Mouse (Mus musculus): ENCODE data around the gene Vmn2r107. TPM values are rescaled to one million over a fixed set of nuclear protein-coding genes. Genes with fewer than 3 reads are reported as not detected.

Gene Vmn2r107
- polyA plus RNA-seq (2012; ENCODE audit: insufficient read depth, insufficient read length, missing spikeins): 0.13 TPM in 1 of 2 replicates, not detected in the other

- Histone ChIP-seq H3K27ac (ENCODE audit: insufficient read depth, low read depth, low read length) (no peak within 1 kb of the TSS), H3K4me1 (ENCODE audit: control insufficient read depth, insufficient read depth, low read length) (no peaks in the 10 kb centered on the region), H3K4me3 (ENCODE audit: insufficient read depth, low read length) (no peak within 1 kb of the TSS)
- TF ChIP-seq CTCF (IDR thresholded peaks at IDR 0.05; ENCODE audit: low read depth, low read length) (no peak), POLR2A (IDR thresholded peaks at IDR 0.05; ENCODE audit: borderline replicate concordance, low read depth, low read length) (no peak)
Measured at GRCm38 (mm10) chr17:20344942-20345341, at the start of gene Vmn2r107. Gene Vmn2r107 (plus strand): TSS chr17:20345242.

DNA sequence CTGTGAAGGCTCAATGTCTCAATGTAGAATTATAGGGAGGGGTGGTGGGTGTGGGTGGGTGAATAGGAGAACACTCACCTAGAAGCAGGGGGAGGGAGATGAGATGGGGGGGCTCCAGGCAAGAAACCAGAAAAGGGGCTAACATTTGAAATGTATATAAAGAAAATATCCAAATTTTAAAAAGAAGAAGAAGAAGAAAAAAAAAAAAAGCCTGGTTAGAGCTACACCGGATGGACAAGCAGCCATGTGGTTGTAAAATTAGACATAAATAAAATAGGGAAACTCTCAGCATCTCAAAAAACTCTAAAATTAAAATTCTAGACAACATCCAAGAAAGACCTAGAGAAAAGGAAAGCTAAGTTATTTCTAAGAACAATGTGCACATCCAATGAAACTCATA is 39.3 kb upstream of the Vmn2r107 start:
- TF ChIP-seq CTCF (IDR thresholded peaks at IDR 0.05; ENCODE audit: low read depth, low read length) (no peak), POLR2A (IDR thresholded peaks at IDR 0.05; ENCODE audit: borderline replicate concordance, low read depth, low read length) (no peak)
- Histone ChIP-seq H3K4me1 (ENCODE audit: control insufficient read depth, insufficient read depth, low read length) (no peaks in the 10 kb centered on the region), H3K4me3 (ENCODE audit: insufficient read depth, low read length) (no peak overlapping the region), H3K27ac (ENCODE audit: insufficient read depth, low read depth, low read length) (no peak overlapping the region)

GRCm38 (mm10) chr17:20399105-20399504 is 54.1 kb downstream of the Vmn2r107 start:
- no peak overlapping the region for H3K27ac ChIP-seq (ENCODE audit: insufficient read depth, low read depth, low read length)
- TF ChIP-seq POLR2A (IDR thresholded peaks at IDR 0.05; ENCODE audit: borderline replicate concordance, low read depth, low read length): no peak
- no peak for TF ChIP-seq CTCF (IDR thresholded peaks at IDR 0.05; ENCODE audit: low read depth, low read length)
- no peak overlapping the region for H3K4me3 ChIP-seq (ENCODE audit: insufficient read depth, low read length)
- H3K4me1 ChIP-seq (ENCODE audit: control insufficient read depth, insufficient read depth, low read length): no peaks in the 10 kb centered on the region

DNA sequence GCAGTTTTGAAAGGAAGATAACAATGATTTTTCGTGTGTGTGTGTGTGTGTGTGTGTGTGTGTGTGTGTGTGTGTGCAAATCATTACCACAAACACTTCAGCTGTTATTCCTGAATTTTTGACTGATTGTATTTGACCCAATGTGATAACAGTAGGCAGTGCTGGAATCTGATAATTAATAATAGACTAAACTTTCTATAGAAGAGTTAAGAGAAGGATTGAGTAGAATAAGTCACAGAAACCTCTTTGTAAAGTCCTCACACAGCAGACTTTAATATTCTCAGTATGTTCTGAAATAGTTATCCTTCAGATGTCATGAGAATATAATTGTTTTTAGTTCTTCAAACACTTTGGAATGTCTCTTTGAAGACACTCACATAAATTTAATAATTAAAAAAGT is 68.8 kb downstream of the Vmn2r107 start, which contains the start of gene Vmn1r224:
Gene Vmn1r224, plus strand, starts transcription at position 301 of the 400 bp plus-strand sequence.
- Histone ChIP-seq H3K4me1 (ENCODE audit: control insufficient read depth, insufficient read depth, low read length) (no peaks in the 10 kb centered on the region), H3K4me3 (ENCODE audit: insufficient read depth, low read length) (no peak within 1 kb of the TSS), H3K27ac (ENCODE audit: insufficient read depth, low read depth, low read length) (no peak within 1 kb of the TSS)
- TF ChIP-seq POLR2A (IDR thresholded peaks at IDR 0.05; ENCODE audit: borderline replicate concordance, low read depth, low read length): no peak

Other genes starting within 250 kb of the Vmn2r107 start
- gene Fpr-rs7, start 231.0 kb upstream of the Vmn2r107 start, polyA plus RNA-seq (2012; ENCODE audit: insufficient read depth, insufficient read length, missing spikeins): 0.80 TPM in 1 of 2 replicates, not detected in the other
- not detected in 2 replicates for gene Fpr-rs6, start 162.1 kb upstream of the Vmn2r107 start, polyA plus RNA-seq (2012; ENCODE audit: insufficient read depth, insufficient read length, missing spikeins)
- not detected in 2 replicates for gene Vmn2r105, start 110.2 kb upstream of the Vmn2r107 start, polyA plus RNA-seq (2012; ENCODE audit: insufficient read depth, insufficient read length, missing spikeins)
- gene Vmn2r106, start 59.7 kb upstream of the Vmn2r107 start, polyA plus RNA-seq (2012; ENCODE audit: insufficient read depth, insufficient read length, missing spikeins): not detected in 2 replicates
- not detected in 2 replicates for gene Vmn1r224, start 68.9 kb downstream of the Vmn2r107 start, polyA plus RNA-seq (2012; ENCODE audit: insufficient read depth, insufficient read length, missing spikeins)
- not detected in 2 replicates for gene Vmn2r108, start 136.1 kb downstream of the Vmn2r107 start, polyA plus RNA-seq (2012; ENCODE audit: insufficient read depth, insufficient read length, missing spikeins)
- gene Vmn1r225, start 152.9 kb downstream of the Vmn2r107 start, polyA plus RNA-seq (2012; ENCODE audit: insufficient read depth, insufficient read length, missing spikeins): not detected in 2 replicates
- not detected in 2 replicates for gene Vmn2r109, start 219.5 kb downstream of the Vmn2r107 start, polyA plus RNA-seq (2012; ENCODE audit: insufficient read depth, insufficient read length, missing spikeins)